Mouse (Mus musculus) testis, adult 10 weeks (tissue): Measurements from ENCODE around the gene Nme3. TPM values are rescaled to one million over a fixed set of nuclear protein-coding genes. Genes with fewer than 3 reads are reported as not detected.

Source experiments
- polyA plus RNA-seq: library from polyadenylated mRNA; stranded (reverse); fragments of 350-450 nt; fragmentation: Illumina TruSeq; extraction: RNeasy Lipid Tissue Mini Kit (QIAGEN cat#74804); gene quantifications from one replicate; pipeline ENCODE4 v1.2.3, GENCODE M21; 2014; ENCODE audit warnings: low read depth, low replicate concordance

Nme3 gene
- 0.69 TPM for polyA plus RNA-seq

DNA sequence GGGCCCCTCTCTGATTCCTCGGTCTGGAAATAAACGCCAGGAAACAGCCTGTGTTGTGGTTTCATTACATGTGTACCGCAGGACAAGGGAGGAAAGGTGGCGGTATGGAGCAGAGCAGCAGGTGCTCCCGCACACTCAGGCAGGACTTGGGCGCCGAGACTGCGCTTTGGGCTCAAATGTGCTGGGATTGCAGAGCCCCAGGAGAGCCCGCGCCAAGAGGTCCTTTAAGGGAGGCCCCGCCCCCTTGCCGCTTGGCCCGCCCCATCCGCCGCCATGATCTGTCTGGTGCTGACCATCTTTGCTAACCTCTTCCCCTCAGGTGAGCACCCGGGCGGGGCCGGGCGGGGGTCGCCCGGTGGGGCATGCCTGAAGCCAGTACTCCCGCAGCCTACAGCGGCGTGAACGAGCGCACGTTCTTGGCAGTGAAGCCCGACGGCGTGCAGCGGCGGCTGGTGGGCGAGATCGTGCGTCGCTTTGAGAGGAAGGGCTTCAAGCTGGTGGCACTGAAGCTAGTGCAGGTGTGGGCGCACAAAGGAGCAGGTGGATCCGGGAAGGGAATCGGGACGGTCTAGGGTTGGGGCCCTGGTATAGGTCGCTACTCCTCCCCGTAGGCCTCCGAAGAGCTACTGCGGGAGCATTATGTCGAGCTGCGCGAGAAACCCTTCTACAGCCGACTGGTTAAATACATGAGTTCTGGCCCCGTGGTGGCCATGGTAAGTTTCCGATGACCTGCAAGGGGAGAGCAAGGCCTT is at the start of gene Nme3:
Nme3 (plus strand) TSS at position 260 of the 752 bp plus-strand sequence.

GRCm38 (mm10) chr17:24850065-24850772 is 46.1 kb upstream of the Nme3 start, which contains the start of gene Fahd1:
Gene Fahd1, minus strand, starts transcription at chr17:24850364.

GRCm38 (mm10) chr17:24865776-24866175 is 30.5 kb upstream of the Nme3 start, which contains the start of gene Igfals:
Gene Igfals, plus strand, starts transcription at chr17:24865997.

GRCm38 (mm10) chr17:24886134-24886931 is 10.0 kb upstream of the Nme3 start, which contains the start of the genes Nubp2 and Spsb3:
Gene Nubp2, minus strand, starts transcription at chr17:24886349.
Gene Spsb3, plus strand, starts transcription at chr17:24886643.

GRCm38 (mm10) chr17:24894995-24895547 is 1.2 kb upstream of the Nme3 start, which contains the start of the genes Eme2 and Mrps34:
Gene Eme2, minus strand, starts transcription at chr17:24895087.
Gene Mrps34, plus strand, starts transcription at chr17:24895116.

DNA sequence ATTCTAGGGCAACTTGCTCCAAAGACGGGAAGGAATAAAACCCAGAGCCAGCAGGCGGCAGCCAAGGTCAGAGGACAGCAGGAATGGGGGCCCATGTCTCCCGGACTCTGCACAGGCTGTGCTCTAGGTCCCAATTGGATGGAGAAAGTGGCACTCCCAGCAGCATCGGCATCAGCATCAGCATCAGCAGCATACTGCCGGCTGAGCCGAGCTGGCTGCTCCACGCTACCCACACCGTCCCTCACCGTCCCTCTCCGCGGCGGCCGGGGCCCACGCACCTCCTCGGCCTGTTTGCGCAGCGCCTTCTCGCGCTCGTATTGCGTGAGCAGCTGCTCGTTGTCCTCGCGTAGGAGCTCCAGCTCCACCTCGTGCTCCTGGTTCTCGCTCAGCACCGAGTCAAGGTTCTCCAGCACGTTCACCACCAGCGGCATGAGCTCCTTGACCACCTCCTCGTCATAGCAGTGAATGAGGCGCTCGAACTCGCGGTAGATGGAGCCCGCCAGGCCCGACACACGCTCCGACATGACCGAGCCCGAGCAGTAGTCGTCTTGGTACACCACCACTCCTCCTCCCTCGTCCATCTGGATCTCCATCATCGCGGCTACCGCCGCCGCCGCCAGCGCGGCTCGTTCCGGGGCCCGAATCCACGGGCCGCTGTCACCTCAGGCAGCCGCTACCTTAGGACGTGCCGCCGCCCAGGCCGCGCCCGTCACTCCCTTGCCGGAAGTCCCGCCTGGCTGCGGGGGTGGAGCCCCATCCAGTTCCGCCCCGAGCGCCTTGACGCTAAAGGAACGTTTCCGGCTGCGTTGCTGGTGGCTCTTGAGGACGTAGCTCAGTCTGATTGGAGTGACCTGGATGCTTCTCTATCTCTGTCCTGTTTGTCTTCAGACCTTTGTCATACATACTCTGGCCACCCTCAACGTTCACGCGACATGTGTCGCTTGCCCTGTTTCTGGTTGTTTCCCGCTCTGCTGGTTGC is 40.2 kb downstream of the Nme3 start, which contains the start of gene Mapk8ip3:
Mapk8ip3 (minus strand) TSS at position 719 of the 979 bp plus-strand sequence.

Other genes starting within 250 kb of the Nme3 start
- 0.57 TPM for gene Slc9a3r2, start 246.2 kb upstream of the Nme3 start, polyA plus RNA-seq
- gene Npw, start 238.0 kb upstream of the Nme3 start, polyA plus RNA-seq, result not detected
- 1.4 TPM for gene Zfp598, start 226.8 kb upstream of the Nme3 start, polyA plus RNA-seq
- gene Syngr3, start 206.5 kb upstream of the Nme3 start, polyA plus RNA-seq, result 0.11 TPM
- gene Gfer, start 200.3 kb upstream of the Nme3 start, polyA plus RNA-seq, result 29.2 TPM
- 12.7 TPM for gene Noxo1, start 200.3 kb upstream of the Nme3 start, polyA plus RNA-seq
- 0.29 TPM for gene Tbl3, start 188.8 kb upstream of the Nme3 start, polyA plus RNA-seq
- gene Rnf151, start 178.4 kb upstream of the Nme3 start, polyA plus RNA-seq, result 46.8 TPM
- 129 TPM for gene Rps2, start 178.4 kb upstream of the Nme3 start, polyA plus RNA-seq
- gene Ndufb10, start 172.0 kb upstream of the Nme3 start, polyA plus RNA-seq, result 69.2 TPM
- gene Rpl3l, start 168.7 kb upstream of the Nme3 start, polyA plus RNA-seq, result not detected
- 1.1 TPM for gene Msrb1, start 159.9 kb upstream of the Nme3 start, polyA plus RNA-seq
- not detected for gene Hs3st6, start 143.5 kb upstream of the Nme3 start, polyA plus RNA-seq
- gene Meiob, start 92.2 kb upstream of the Nme3 start, polyA plus RNA-seq, result 67.9 TPM
- gene Hagh, start 56.4 kb upstream of the Nme3 start, polyA plus RNA-seq, result 93.5 TPM
- gene Fahd1, start 46.1 kb upstream of the Nme3 start, polyA plus RNA-seq, result 25.4 TPM
- gene Igfals, start 30.5 kb upstream of the Nme3 start, polyA plus RNA-seq, result not detected
- gene Nubp2, start 10.2 kb upstream of the Nme3 start, polyA plus RNA-seq, result 19.6 TPM
- 1.6 TPM for gene Spsb3, start 9.9 kb upstream of the Nme3 start, polyA plus RNA-seq
- gene Eme2, start 1.4 kb upstream of the Nme3 start, polyA plus RNA-seq, result 1.9 TPM
- 0.64 TPM for gene Mrps34, start 1.4 kb upstream of the Nme3 start, polyA plus RNA-seq
- 4.3 TPM for gene Mapk8ip3, start 40.5 kb downstream of the Nme3 start, polyA plus RNA-seq
- gene Jpt2, start 64.2 kb downstream of the Nme3 start, polyA plus RNA-seq, result 13.2 TPM
- 13.1 TPM for gene Cramp1l, start 119.3 kb downstream of the Nme3 start, polyA plus RNA-seq
- gene Ift140, start 119.6 kb downstream of the Nme3 start, polyA plus RNA-seq, result 141 TPM
- 1.2 TPM for gene Tmem204, start 187.1 kb downstream of the Nme3 start, polyA plus RNA-seq
- 0.48 TPM for gene Telo2, start 219.5 kb downstream of the Nme3 start, polyA plus RNA-seq
- gene Ptx4, start 224.3 kb downstream of the Nme3 start, polyA plus RNA-seq, result not detected
- gene Clcn7, start 236.9 kb downstream of the Nme3 start, polyA plus RNA-seq, result 3.2 TPM